Mouse (Mus musculus) liver, embryonic 14.5 days (tissue): Measurements from ENCODE around the gene Cd300ld4.

Experiments
- CTCF ChIP-seq: IDR thresholded peaks from 2 replicates; pipeline ENCODE4 v1.5.1; 2016; ENCODE audit warnings: antibody characterized with exemption, low read depth, control low read depth
- EP300 ChIP-seq: IDR thresholded peaks from 2 replicates; pipeline ENCODE4 v1.6.1; 2016; ENCODE audit warnings: antibody characterized with exemption, low read depth

GRCm38 (mm10) chr11:115058701-115059100 lies 31.9 kb upstream of the Cd300ld4 start:
- TF ChIP-seq CTCF: no peak
- no peak for TF ChIP-seq EP300
